Mouse (Mus musculus) testis, adult 2 months (tissue): ENCODE data around the gene Lgals4. TPM values are rescaled to one million over a fixed set of nuclear protein-coding genes. Genes with fewer than 3 reads are reported as not detected.

Source experiments
- H3K27ac ChIP-seq: fragments of 200-500 bp; 2 replicates; pipeline ENCODE4 v1.5.1; 2012; ENCODE audit warnings: low read depth, low read length; ENCODE audit not compliant: control insufficient read depth, insufficient read depth
- H3K27me3 ChIP-seq: fragments of 200-500 bp; 2 replicates; pipeline ENCODE4 v1.6.1; 2012; ENCODE audit warnings: mild to moderate bottlenecking, low read length, moderate library complexity; ENCODE audit not compliant: control insufficient read depth, insufficient read depth
- H3K36me3 ChIP-seq: fragments of 200-500 bp; 2 replicates; pipeline ENCODE4 v1.6.1; 2012; ENCODE audit warnings: mild to moderate bottlenecking, low read length; ENCODE audit not compliant: control insufficient read depth, insufficient read depth
- H3K4me1 ChIP-seq: fragments of 200-500 bp; 2 replicates; pipeline ENCODE4 v1.6.1; 2012; ENCODE audit warnings: low read length; ENCODE audit not compliant: control insufficient read depth, insufficient read depth
- H3K4me3 ChIP-seq: fragments of 200-500 bp; 2 replicates; pipeline ENCODE4 v1.5.1; 2012; ENCODE audit warnings: low read depth, mild to moderate bottlenecking, low read length, moderate library complexity, mixed read lengths; ENCODE audit not compliant: control insufficient read depth
- CTCF ChIP-seq: fragments of 200-500 bp; IDR thresholded peaks from 2 replicates; pipeline ENCODE4 v1.5.1; 2012; ENCODE audit warnings: low read depth, mild to moderate bottlenecking, inconsistent platforms, low read length, moderate library complexity; ENCODE audit not compliant: control insufficient read depth, insufficient read depth, insufficient replicate concordance
- POLR2A ChIP-seq: fragments of 200-500 bp; IDR thresholded peaks from 2 replicates; pipeline ENCODE4 v1.6.1; 2012; ENCODE audit warnings: low read depth, mild to moderate bottlenecking, inconsistent platforms, low read length, moderate library complexity; ENCODE audit not compliant: control insufficient read depth
- polyA plus RNA-seq: library from polyadenylated mRNA; depleted of rRNA; stranded (reverse); fragments of >200 nt; gene quantifications from 2 replicates; pipeline ENCODE4 v1.2.3, GENCODE M21; 2012

The Lgals4 gene
- polyA plus RNA-seq, 1 experiment: 13.8 TPM

DNA sequence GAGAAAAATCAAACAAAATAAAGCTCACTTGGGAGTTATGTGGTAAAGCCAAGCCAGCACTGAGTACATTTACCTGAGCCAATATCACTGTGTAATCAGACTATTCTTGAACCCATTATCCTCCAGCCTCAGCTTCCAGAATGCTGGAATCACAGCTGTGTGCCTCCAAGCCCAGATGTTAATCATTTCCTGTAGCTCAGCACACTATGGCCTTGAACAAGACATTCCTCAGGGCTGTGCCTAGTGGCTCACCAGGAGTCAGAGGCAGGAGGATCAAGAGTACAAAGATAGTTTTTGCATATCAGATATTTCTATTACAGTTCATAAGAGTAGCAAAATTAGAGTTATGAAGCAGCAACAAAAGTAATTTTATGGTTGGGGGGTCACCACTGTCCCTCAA is 41.9 kb upstream of the Lgals4 start:
- Histone ChIP-seq H3K4me1 (peaks cover 13% of the 10 kb centered on the region), H3K27ac (no peak overlapping the region), H3K4me3 (no peak overlapping the region), H3K36me3 (no peaks in the 10 kb centered on the region), H3K27me3 (no peaks in the 10 kb centered on the region)
- TF ChIP-seq POLR2A (no peak), CTCF (no peak)

DNA sequence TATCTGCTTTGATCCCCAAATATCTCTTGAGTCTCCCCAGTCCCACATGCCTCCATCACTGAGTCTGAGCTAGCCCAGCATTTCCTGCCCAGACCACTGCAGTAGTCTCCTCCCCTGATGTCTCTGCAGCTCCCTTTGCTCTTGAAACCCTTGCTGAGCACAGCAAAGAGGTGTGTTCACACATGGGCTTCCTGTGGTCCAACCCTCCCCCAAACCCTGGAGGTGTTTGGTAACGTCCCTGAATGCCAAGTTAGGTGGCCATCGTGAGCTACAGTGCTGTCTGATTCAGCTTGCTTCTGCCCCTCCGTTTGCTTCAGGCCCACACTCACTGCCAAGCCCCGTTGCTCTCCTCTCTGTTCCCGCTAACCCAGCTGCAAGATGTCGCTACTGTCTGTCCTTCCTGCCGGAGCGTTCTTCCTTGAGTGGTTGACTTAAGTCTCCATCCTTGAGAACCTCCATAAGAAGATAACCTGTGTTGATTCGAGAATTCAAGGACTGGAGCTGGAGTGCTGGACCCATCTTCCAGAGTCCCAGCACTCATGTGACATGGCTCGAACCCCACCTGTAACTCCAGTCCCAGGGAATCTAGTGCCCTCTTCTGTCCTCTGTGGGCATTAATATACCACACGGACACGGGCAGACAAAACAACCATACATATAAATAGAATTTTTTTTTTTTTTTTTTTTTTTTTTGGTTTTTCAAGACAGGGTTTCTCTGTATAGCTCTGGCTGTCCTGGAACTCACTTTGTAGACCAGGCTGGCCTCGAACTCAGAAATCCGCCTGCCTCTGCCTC is 41.1 kb upstream of the Lgals4 start:
- no peak for TF ChIP-seq POLR2A
- no peak for TF ChIP-seq CTCF
- no peaks in the 10 kb centered on the region for H3K27me3 ChIP-seq
- H3K36me3 ChIP-seq: no peaks in the 10 kb centered on the region
- no peak overlapping the region for H3K4me3 ChIP-seq
- no peak overlapping the region for H3K27ac ChIP-seq
- peaks cover 19% of the 10 kb centered on the region for H3K4me1 ChIP-seq

DNA sequence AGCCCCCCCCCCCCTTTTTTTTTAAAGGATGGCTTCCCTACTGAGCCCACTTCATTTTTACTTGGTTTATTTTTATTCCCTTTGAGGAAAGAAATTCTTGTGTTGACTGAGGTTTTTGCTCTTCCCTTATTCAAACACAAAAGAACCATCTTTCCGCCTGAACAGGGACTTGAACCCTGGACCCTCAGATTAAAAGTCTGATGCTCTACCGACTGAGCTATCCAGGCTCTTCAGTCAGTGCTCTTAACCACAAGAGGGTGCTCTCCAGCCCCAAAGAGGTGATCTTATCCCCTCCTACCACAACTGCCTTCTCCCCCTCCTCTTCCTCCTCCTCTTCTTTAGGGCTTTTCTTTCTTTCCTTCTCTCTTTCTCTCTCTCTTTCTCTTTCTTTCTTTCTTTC is 39.8 kb upstream of the Lgals4 start:
- peaks cover 19% of the 10 kb centered on the region for H3K4me1 ChIP-seq
- no peak overlapping the region for H3K4me3 ChIP-seq
- no peak for TF ChIP-seq CTCF
- TF ChIP-seq POLR2A: no peak
- no peaks in the 10 kb centered on the region for H3K27me3 ChIP-seq
- H3K36me3 ChIP-seq: no peaks in the 10 kb centered on the region
- no peak overlapping the region for H3K27ac ChIP-seq

DNA sequence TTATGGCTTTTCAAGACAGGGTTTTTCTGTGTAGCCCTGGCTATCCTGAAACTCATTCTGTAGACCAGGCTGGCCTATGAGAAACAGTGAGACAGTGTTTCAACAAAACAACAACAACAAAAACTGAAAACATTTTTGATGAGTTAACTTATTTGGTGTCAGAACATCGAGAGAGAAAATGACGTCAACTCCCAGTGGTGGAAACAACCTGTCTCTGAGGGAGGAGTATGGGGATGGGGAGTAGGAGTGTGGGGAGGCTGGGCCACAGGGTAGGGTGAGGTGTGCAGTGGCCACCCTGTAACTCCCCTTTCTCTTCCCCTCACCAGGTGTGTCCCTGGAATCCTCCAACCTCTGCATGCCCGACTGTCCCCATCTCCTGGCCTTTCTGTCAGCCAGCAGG is 39.2 kb upstream of the Lgals4 start:
- no peak overlapping the region for H3K4me3 ChIP-seq
- H3K36me3 ChIP-seq: no peaks in the 10 kb centered on the region
- H3K27ac ChIP-seq: no peak overlapping the region
- TF ChIP-seq POLR2A: no peak
- H3K4me1 ChIP-seq: peaks cover 19% of the 10 kb centered on the region
- no peaks in the 10 kb centered on the region for H3K27me3 ChIP-seq

DNA sequence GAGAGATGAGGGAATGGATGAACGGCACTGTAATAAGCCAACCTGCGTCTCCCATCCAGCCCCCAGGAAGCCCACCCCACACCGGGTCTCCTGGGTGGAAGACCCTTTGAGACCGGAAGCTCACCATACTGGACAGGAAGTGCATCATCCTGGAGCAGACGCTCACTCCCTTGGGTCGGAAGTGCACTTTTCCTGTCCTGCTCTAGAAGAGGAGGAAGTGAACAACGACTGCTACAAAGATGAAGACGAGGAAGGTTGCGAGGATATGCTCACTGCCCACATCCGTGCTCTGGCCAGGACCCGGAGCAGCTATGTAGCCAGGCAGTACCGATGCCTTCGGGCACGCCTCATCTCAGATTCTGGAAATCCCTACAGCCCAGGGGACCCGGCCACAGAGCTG is 37.8 kb upstream of the Lgals4 start:
- peaks cover 19% of the 10 kb centered on the region for H3K4me1 ChIP-seq
- H3K27me3 ChIP-seq: no peaks in the 10 kb centered on the region
- H3K4me3 ChIP-seq: peak overlapping the region; percentile 93
- TF ChIP-seq CTCF (no peak), POLR2A (peak; percentile 28; the same call in 1 of the 2 replicates)
- peak overlapping the region; percentile 63; the same call in 1 of the 2 replicates for H3K27ac ChIP-seq
- no peaks in the 10 kb centered on the region for H3K36me3 ChIP-seq

DNA sequence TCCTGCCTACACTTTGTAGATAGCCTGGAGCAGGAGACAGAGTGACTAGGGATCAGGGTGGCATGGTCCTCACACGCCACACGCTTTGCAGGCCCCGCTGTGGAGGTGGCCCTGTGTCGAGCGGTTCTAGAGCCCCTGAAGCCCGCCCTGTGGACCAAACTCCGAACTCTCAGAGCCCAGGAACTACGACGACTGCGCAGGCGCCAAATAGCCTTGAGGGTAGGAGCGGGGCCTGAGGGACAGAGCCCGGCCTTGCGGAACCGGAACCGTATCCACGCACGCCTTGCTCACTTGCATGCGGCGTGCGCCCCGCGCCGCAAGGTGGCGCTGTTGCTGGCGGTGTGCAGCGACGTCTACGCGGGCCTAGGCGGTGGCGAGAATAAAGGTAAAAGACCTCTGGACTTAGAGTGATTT is 37.1 kb upstream of the Lgals4 start:
- Histone ChIP-seq H3K4me1 (peaks cover 19% of the 10 kb centered on the region), H3K36me3 (no peaks in the 10 kb centered on the region), H3K27ac (peak overlapping the region; percentile 19; the same call in 1 of the 2 replicates), H3K27me3 (no peaks in the 10 kb centered on the region), H3K4me3 (peak overlapping the region; percentile 93)
- TF ChIP-seq CTCF (peak; percentile 99), POLR2A (no peak)

DNA sequence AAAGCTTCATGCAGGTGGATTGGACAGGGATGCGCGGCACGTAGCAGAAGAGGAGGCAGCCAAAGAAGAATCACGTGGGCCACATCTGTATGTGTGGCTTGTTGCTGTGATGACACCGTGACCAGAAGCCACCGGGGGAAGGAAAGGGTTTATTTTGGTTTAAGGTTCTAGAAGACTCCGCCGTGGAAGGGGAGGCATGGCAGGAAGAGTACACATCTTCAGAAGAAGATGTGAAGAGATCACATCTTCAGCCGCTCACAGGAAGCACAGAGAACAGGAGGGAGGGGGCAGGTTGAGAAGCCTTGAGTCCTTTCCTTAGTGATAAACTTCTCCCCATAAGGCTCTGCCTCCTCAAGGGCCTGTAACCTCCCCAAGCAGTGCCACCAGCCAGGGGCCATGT is 33.7 kb upstream of the Lgals4 start:
- TF ChIP-seq CTCF (no peak), POLR2A (no peak)
- H3K36me3 ChIP-seq: no peaks in the 10 kb centered on the region

More for the DNA sequence above, 33.7 kb upstream of the Lgals4 start:
- Histone ChIP-seq H3K27ac (no peak overlapping the region), H3K4me3 (no peak overlapping the region), H3K4me1 (peaks cover 23% of the 10 kb centered on the region), H3K27me3 (no peaks in the 10 kb centered on the region)
